ENCODE assay signal across 9 mouse cellular contexts in genomic region chr17:29303087-29303486, GRCm38 (mm10). TPM values are rescaled to one million over a fixed set of nuclear protein-coding genes. Genes with fewer than 3 reads are reported as not detected.
DNase-seq lines count a peak whose midpoint lies in the region; ATAC-seq lines count a peak whose summit lies in the region.
"Had no signal": no experiment of that assay in that cellular context is flagged by ENCODE, and none has a peak within 500 bp of the region (broad histone marks: within the 10 kb centered on the region; RNA-seq: fewer than 3 reads in every experiment).

No protein-coding gene starts in this region.

- no peak overlapping the region for H3K4me2 ChIP-seq in heart, embryonic 11.5 days
- no peak overlapping the region for H3K4me2 ChIP-seq in neural tube, embryonic 11.5 days (ENCODE audit: low read depth)
- no peak overlapping the region for H3K4me2 ChIP-seq in neural tube, embryonic 15.5 days
- H3K4me2 ChIP-seq in liver, embryonic 12.5 days, result no peak overlapping the region

- H3K27ac ChIP-seq in heart, embryonic 11.5 days (ENCODE audit: low read depth, low read length), result no peak overlapping the region
- no peak overlapping the region for H3K27ac ChIP-seq in neural tube, embryonic 11.5 days (ENCODE audit: low read depth, low read length)
- no peak overlapping the region for H3K27ac ChIP-seq in neural tube, embryonic 15.5 days (replicated peaks)
- no peak overlapping the region for H3K27ac ChIP-seq in liver, embryonic 12.5 days

- 71% methylated on average over 3 of the region's 3 CpGs for WGBS in heart, embryonic 11.5 days (ENCODE audit: insufficient replicate concordance)
- 45% methylated on average over 3 of the region's 3 CpGs for WGBS in neural tube, embryonic 11.5 days
- 59% methylated on average over 3 of the region's 3 CpGs for WGBS in neural tube, embryonic 15.5 days
- 45% methylated on average over 3 of the region's 3 CpGs for WGBS in liver, embryonic 12.5 days (ENCODE audit: insufficient replicate concordance)

- DNase-seq in heart, adult 9 months (ENCODE audit: low spot score in 2 of 2), result no peak
- peak; percentile 36 for DNase-seq in neural tube, embryonic 11.5 days (ENCODE audit: low spot score)
- peak; percentile 72 for DNase-seq in induced T-regulatory cell, adult 2 months (ENCODE audit: low read depth)
- DNase-seq in thymus, postnatal 4 days, result peak; percentile 79
- DNase-seq in ovary, adult 18-20 months (ENCODE audit: low spot score), result no peak

- no peak for ATAC-seq in heart, embryonic 11.5 days (replicated peaks; ENCODE audit: insufficient number of reproducible peaks, low FRiP score, low TSS enrichment)
- no peak for ATAC-seq in neural tube, embryonic 11.5 days (ENCODE audit: insufficient read depth, low FRiP score, low TSS enrichment)
- ATAC-seq in neural tube, embryonic 15.5 days (ENCODE audit: low FRiP score), result no peak
- no peak for ATAC-seq in liver, embryonic 12.5 days

- no peaks in the 10 kb centered on the region for H3K9me3 ChIP-seq in heart, embryonic 11.5 days (replicated peaks; ENCODE audit: control insufficient read depth, low read length)
- H3K9me3 ChIP-seq in neural tube, embryonic 11.5 days (ENCODE audit: control insufficient read depth, low read length), result no peaks in the 10 kb centered on the region
- no peaks in the 10 kb centered on the region for H3K9me3 ChIP-seq in neural tube, embryonic 15.5 days (replicated peaks)
- H3K9me3 ChIP-seq in liver, embryonic 12.5 days (replicated peaks), result no peaks in the 10 kb centered on the region
- H3K9me3 ChIP-seq: G1E had no signal

- H3K4me3 ChIP-seq in heart, embryonic 11.5 days (ENCODE audit: low read depth, low read length), result no peak overlapping the region
- no peak overlapping the region for H3K4me3 ChIP-seq in neural tube, embryonic 11.5 days (ENCODE audit: low read depth, low read length)
- H3K4me3 ChIP-seq in neural tube, embryonic 15.5 days (replicated peaks), result no peak overlapping the region
- H3K4me3 ChIP-seq in liver, embryonic 12.5 days, result no peak overlapping the region

- no peaks in the 10 kb centered on the region for H3K27me3 ChIP-seq in heart, embryonic 11.5 days (ENCODE audit: control insufficient read depth, insufficient read depth, low read length)
- H3K27me3 ChIP-seq in neural tube, embryonic 11.5 days (ENCODE audit: control insufficient read depth, insufficient read depth, low read length), result no peaks in the 10 kb centered on the region
- no peaks in the 10 kb centered on the region for H3K27me3 ChIP-seq in neural tube, embryonic 15.5 days (replicated peaks)
- H3K27me3 ChIP-seq in liver, embryonic 12.5 days (replicated peaks), result peaks cover 20% of the 10 kb centered on the region

- peaks cover 6% of the 10 kb centered on the region for H3K36me3 ChIP-seq in heart, embryonic 11.5 days (ENCODE audit: control insufficient read depth, insufficient read depth, low read length)
- peaks cover 5% of the 10 kb centered on the region; the same call in 1 of the 2 replicates for H3K36me3 ChIP-seq in neural tube, embryonic 11.5 days (ENCODE audit: control insufficient read depth, insufficient read depth, low read length)
- peaks cover 36% of the 10 kb centered on the region for H3K36me3 ChIP-seq in neural tube, embryonic 15.5 days
- H3K36me3 ChIP-seq in liver, embryonic 12.5 days, result peaks cover 46% of the 10 kb centered on the region

- H3K9ac ChIP-seq in heart, embryonic 11.5 days (ENCODE audit: low read depth, low read length), result peak overlapping the region; percentile 39; the same call in 1 of the 2 replicates
- H3K9ac ChIP-seq in neural tube, embryonic 11.5 days (ENCODE audit: low read length), result no peak overlapping the region
- H3K9ac ChIP-seq in neural tube, embryonic 15.5 days (replicated peaks), result no peak overlapping the region
- no peak overlapping the region for H3K9ac ChIP-seq in liver, embryonic 12.5 days

- peaks cover 18% of the 10 kb centered on the region for H3K4me1 ChIP-seq in heart, embryonic 11.5 days (ENCODE audit: control insufficient read depth, insufficient read depth, low read length)
- peaks cover 11% of the 10 kb centered on the region for H3K4me1 ChIP-seq in neural tube, embryonic 11.5 days (ENCODE audit: control insufficient read depth, insufficient read depth, low read length)
- H3K4me1 ChIP-seq in neural tube, embryonic 15.5 days, result peaks cover 26% of the 10 kb centered on the region; the same call in 1 of the 2 replicates
- H3K4me1 ChIP-seq in liver, embryonic 12.5 days, result peaks cover 29% of the 10 kb centered on the region

RNA-seq across cellular contexts. Expression of gene Pi16, which starts 14.4 kb away (rescaled TPM):
- polyA plus RNA-seq in heart, embryonic 11.5 days (2014; fragmentation: Nextera tagmentation; extraction: Ambion mirVana), result 0.55 and 1.7 TPM in 2 replicates
- polyA plus RNA-seq in neural tube, embryonic 11.5 days (2014; fragmentation: Nextera tagmentation; extraction: Ambion mirVana), result 0.23 and 0.36 TPM in 2 replicates
- polyA plus RNA-seq in neural tube, embryonic 15.5 days (2015; fragmentation: Nextera tagmentation; extraction: Ambion mirVana), result 2.8 TPM in 2 replicates
- 0.37 and 0.59 TPM in 2 replicates for polyA plus RNA-seq in liver, embryonic 12.5 days (2016; fragmentation: Nextera tagmentation; extraction: Ambion mirVana)

RNA-seq across cellular contexts. Expression of gene BC004004, which starts 34.5 kb away (rescaled TPM):
- 90.6 and 94.9 TPM in 2 replicates for polyA plus RNA-seq in heart, embryonic 11.5 days (2014; fragmentation: Nextera tagmentation; extraction: Ambion mirVana)
- 62.2 and 69.4 TPM in 2 replicates for polyA plus RNA-seq in neural tube, embryonic 11.5 days (2014; fragmentation: Nextera tagmentation; extraction: Ambion mirVana)
- polyA plus RNA-seq in neural tube, embryonic 15.5 days (2015; fragmentation: Nextera tagmentation; extraction: Ambion mirVana), result 111 and 116 TPM in 2 replicates
- 51.5 and 54.6 TPM in 2 replicates for polyA plus RNA-seq in liver, embryonic 12.5 days (2016; fragmentation: Nextera tagmentation; extraction: Ambion mirVana)

RNA-seq across cellular contexts. Expression of gene Ppil1, which starts 39.1 kb away (rescaled TPM):
- polyA plus RNA-seq in heart, embryonic 11.5 days (2014; fragmentation: Nextera tagmentation; extraction: Ambion mirVana), result 117 and 135 TPM in 2 replicates
- polyA plus RNA-seq in neural tube, embryonic 11.5 days (2014; fragmentation: Nextera tagmentation; extraction: Ambion mirVana), result 152 and 165 TPM in 2 replicates
- polyA plus RNA-seq in neural tube, embryonic 15.5 days (2015; fragmentation: Nextera tagmentation; extraction: Ambion mirVana), result 106 and 119 TPM in 2 replicates
- 123 and 126 TPM in 2 replicates for polyA plus RNA-seq in liver, embryonic 12.5 days (2016; fragmentation: Nextera tagmentation; extraction: Ambion mirVana)

RNA-seq across cellular contexts. Expression of gene Mtch1, which starts 44.6 kb away (rescaled TPM):
- 266 and 306 TPM in 2 replicates for polyA plus RNA-seq in heart, embryonic 11.5 days (2014; fragmentation: Nextera tagmentation; extraction: Ambion mirVana)
- 402 and 441 TPM in 2 replicates for polyA plus RNA-seq in neural tube, embryonic 11.5 days (2014; fragmentation: Nextera tagmentation; extraction: Ambion mirVana)
- 453 and 482 TPM in 2 replicates for polyA plus RNA-seq in neural tube, embryonic 15.5 days (2015; fragmentation: Nextera tagmentation; extraction: Ambion mirVana)
- polyA plus RNA-seq in liver, embryonic 12.5 days (2016; fragmentation: Nextera tagmentation; extraction: Ambion mirVana), result 107 and 109 TPM in 2 replicates

RNA-seq across cellular contexts. Expression of gene Fgd2, which starts 57.6 kb away (rescaled TPM):
- 1.2 and 2.3 TPM in 2 replicates for polyA plus RNA-seq in heart, embryonic 11.5 days (2014; fragmentation: Nextera tagmentation; extraction: Ambion mirVana)
- polyA plus RNA-seq in neural tube, embryonic 11.5 days (2014; fragmentation: Nextera tagmentation; extraction: Ambion mirVana), result 2.8 and 3.5 TPM in 2 replicates
- polyA plus RNA-seq in neural tube, embryonic 15.5 days (2015; fragmentation: Nextera tagmentation; extraction: Ambion mirVana), result 3.7 and 9.8 TPM in 2 replicates
- polyA plus RNA-seq in liver, embryonic 12.5 days (2016; fragmentation: Nextera tagmentation; extraction: Ambion mirVana), result 5.1 and 5.9 TPM in 2 replicates

Comparison
In these comparisons a context has a peak if more than half of its experiments do, and no peak if none do; other contexts are left out.
1. DNase-seq: peak in neural tube, embryonic 11.5 days (single experiment), induced T-regulatory cell, adult 2 months (single experiment) and thymus, postnatal 4 days (single experiment); none in heart, adult 9 months (0 of 2) and ovary, adult 18-20 months (single experiment).